Mouse (Mus musculus): ENCODE measurements at regions not wholly inside any gene's neighbourhood (a gene's known extent, or its start where the extent isn't known, plus 50 kb on each side); places are given as distances from the start of the nearest gene placed in this dataset.

DNA sequence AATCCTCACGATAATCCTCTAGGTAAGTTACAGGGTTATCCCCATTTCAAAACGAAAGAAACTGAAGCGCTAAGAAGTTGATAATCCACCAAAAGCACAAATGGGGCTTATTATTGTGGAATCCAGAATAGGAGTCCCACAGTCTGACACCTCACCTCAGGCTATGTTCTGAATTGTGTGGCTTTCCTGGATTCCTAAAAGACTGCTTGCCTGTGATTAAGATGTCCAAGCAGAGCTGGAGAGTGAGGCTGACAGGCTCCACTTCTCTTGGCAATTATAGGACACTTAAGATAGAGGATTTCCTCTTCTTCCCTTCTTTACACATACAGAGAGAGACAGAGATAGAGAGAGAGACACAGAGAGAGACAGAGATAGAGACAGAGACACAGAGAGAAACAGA lies 515.7 kb upstream of the Mctp2 start:
- TF ChIP-seq POLR2A (IDR thresholded peaks at IDR 0.05; ENCODE audit: borderline replicate concordance, low read depth, low read length) (no peak), CTCF (IDR thresholded peaks at IDR 0.05; ENCODE audit: low read depth, low read length) (no peak)
